Mouse (Mus musculus): ENCODE results near the gene Glra2.
"Not testable (repeated sequence)": the region's sequence is repeated elsewhere in the genome, so short reads cannot be mapped to it uniquely, and the experiment has no call there.

The Glra2 gene

GRCm38 (mm10) chrX:165326939-165327698, at the start of gene Glra2:
Glra2 (minus strand) TSS chrX:165327393.
- DNase-seq (ENCODE audit: low spot score in 2 of 2) = no peak

- no peak for DNase-seq (ENCODE audit: low spot score in 2 of 2)
Observed at GRCm38 (mm10) chrX:165362798-165363197, 35.6 kb upstream of the Glra2 start.

- DNase-seq (ENCODE audit: low spot score in 2 of 2) = no peak
Observed at GRCm38 (mm10) chrX:165344611-165345010, 17.4 kb upstream of the Glra2 start.

- no peak for DNase-seq (ENCODE audit: low spot score in 2 of 2)
Observed at GRCm38 (mm10) chrX:165327699-165328333, 623 bp upstream of the Glra2 start.

- DNase-seq (ENCODE audit: low spot score in 2 of 2) = no peak
Observed at GRCm38 (mm10) chrX:165193550-165193949, 133.6 kb downstream of the Glra2 start.

- no peak for DNase-seq (ENCODE audit: low spot score in 2 of 2)
Observed at GRCm38 (mm10) chrX:165191170-165191569, 136.0 kb downstream of the Glra2 start.

- DNase-seq (ENCODE audit: low spot score in 2 of 2) = not testable (repeated sequence)
Observed at GRCm38 (mm10) chrX:165182948-165183347, 144.2 kb downstream of the Glra2 start.

- no peak for DNase-seq (ENCODE audit: low spot score in 2 of 2)
Observed at GRCm38 (mm10) chrX:165156549-165156948, 170.6 kb downstream of the Glra2 start.

- no peak for DNase-seq (ENCODE audit: low spot score in 2 of 2)
Observed at GRCm38 (mm10) chrX:165104171-165104570, 223.0 kb downstream of the Glra2 start.

All from spleen, postnatal 14 days (tissue).